Mouse (Mus musculus): Measurements from ENCODE around the gene Srgn. TPM values are rescaled to one million over a fixed set of nuclear protein-coding genes. Genes with fewer than 3 reads are reported as not detected.

Gene Srgn
- polyA plus RNA-seq, 1 experiment from 2014 or later, result 8.7 TPM

DNA sequence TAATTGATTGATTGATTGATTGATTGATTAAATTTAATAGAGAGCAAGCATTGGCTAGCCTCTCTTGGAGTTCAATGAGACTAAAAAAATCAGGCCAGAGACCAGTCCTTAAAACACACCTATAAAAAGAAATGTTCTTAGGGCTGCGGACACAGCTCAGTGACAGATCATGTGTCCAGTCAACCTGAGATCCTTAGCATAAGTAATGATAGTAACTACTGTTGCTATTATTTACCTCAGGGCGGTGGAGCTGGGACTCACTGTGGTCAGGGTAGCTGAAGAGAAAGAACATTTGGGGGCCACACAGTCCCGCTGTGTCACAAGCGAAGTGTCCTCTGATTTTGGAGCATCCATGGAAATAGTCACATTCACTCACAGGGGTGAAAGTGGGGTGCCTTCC, 14.4 kb downstream of the Srgn start:
- Histone ChIP-seq H3K9ac (replicated peaks) (no peak overlapping the region), H3K36me3 (no peaks in the 10 kb centered on the region), H3K4me2 (replicated peaks) (no peak overlapping the region), H3K4me1 (replicated peaks) (no peaks in the 10 kb centered on the region; the same call in 1 of the 2 replicates), H3K27me3 (peaks cover 12% of the 10 kb centered on the region), H3K4me3 (replicated peaks) (no peak overlapping the region), H3K27ac (no peak overlapping the region), H3K9me3 (no peaks in the 10 kb centered on the region)
- 97% methylated on average over 4 of the region's 4 CpGs for WGBS
- no peak for ATAC-seq

DNA sequence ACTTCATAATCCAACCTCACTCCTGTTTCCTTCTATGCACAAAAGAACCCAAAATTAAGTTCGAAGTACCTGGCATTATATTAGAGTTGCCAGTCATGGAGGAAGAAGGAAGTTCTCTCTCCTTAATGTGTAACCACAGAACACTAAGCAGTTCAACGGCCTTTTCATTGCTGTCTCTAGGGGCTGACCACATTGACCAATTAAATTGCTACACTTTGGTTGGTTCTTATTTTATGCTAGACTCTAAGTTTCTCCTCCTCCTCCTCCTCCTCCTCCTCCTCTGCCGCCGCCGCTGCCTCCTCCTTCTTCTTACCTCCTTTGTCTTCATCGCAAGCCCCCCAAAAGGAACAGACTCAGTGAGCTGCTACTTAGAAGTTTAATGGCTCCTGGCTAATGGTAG, 15.7 kb downstream of the Srgn start:
- WGBS, result 84% methylated on average over 6 of the region's 6 CpGs
- Histone ChIP-seq H3K4me3 (replicated peaks) (no peak overlapping the region), H3K27me3 (peaks cover 17% of the 10 kb centered on the region), H3K9ac (replicated peaks) (no peak overlapping the region), H3K4me2 (replicated peaks) (no peak overlapping the region), H3K27ac (no peak overlapping the region), H3K4me1 (replicated peaks) (no peaks in the 10 kb centered on the region; the same call in 1 of the 2 replicates), H3K36me3 (no peaks in the 10 kb centered on the region), H3K9me3 (no peaks in the 10 kb centered on the region)
- ATAC-seq, result no peak

DNA sequence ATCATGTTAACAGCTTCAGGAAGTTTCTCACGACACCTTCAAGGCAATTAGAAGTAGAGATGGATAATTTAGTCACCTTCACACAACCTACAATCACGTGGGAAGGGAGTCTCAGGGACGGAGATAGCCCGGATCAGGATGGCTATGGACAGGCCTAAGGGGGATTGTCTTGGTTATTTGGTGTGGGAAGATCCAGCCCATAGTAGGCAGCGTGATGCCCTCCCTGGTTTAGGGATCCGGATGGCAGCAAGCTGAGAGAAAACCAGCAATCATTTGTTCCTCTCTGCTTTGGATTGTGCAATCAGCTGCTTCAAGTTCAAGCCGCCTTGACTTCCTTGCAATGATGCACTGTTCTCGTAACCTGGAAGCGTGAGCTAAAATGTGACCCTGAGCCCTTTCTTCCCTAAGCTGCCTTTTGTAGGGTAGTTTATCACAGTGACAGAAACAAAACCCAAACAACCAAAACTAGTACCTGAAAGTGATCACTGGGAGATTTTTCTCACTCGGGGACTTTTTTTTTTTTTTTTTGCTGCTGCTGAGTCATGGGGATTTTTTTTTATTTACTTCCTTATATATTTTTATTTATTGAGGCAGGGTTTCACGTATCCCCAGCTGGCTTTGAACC, 18.1 kb downstream of the Srgn start:
- Histone ChIP-seq H3K4me1 (replicated peaks) (no peaks in the 10 kb centered on the region; the same call in 1 of the 2 replicates), H3K27me3 (peaks cover 17% of the 10 kb centered on the region), H3K4me2 (replicated peaks) (no peak overlapping the region), H3K9ac (replicated peaks) (no peak overlapping the region), H3K36me3 (no peaks in the 10 kb centered on the region), H3K4me3 (replicated peaks) (no peak overlapping the region), H3K27ac (no peak overlapping the region), H3K9me3 (no peaks in the 10 kb centered on the region)
- WGBS, result 72% methylated on average over 11 of the region's 11 CpGs
- no peak for ATAC-seq

DNA sequence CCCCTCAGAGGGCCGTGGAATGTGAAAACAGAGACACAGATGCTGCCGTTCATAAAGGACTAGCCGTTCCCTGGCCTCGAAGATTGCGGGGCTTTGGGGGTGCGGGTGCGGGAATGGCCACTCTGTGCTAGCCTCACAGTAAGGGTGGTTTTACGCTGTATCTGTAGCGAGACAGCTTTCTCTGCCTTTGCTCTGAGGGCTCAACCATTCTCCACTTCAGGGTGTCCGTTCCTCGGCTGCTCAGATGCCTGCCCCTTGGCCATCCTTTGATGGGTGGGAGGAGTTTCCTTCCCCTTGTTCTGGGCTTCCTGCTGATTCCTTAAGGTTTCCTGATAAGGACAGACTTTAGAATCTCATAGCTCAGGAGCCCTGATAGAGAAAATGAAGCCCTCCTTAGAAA, 18.8 kb downstream of the Srgn start:
- 11% methylated on average over 11 of the region's 11 CpGs for WGBS
- ATAC-seq, result no peak
- H3K9ac ChIP-seq (replicated peaks), result peak overlapping the region; percentile 51
- H3K27ac ChIP-seq, result no peak overlapping the region
- peaks cover 17% of the 10 kb centered on the region for H3K27me3 ChIP-seq
- peak overlapping the region; percentile 53 for H3K4me2 ChIP-seq (replicated peaks)
- no peaks in the 10 kb centered on the region for H3K36me3 ChIP-seq
- H3K4me1 ChIP-seq (replicated peaks), result no peaks in the 10 kb centered on the region; the same call in 1 of the 2 replicates
- no peaks in the 10 kb centered on the region for H3K9me3 ChIP-seq
- H3K4me3 ChIP-seq (replicated peaks), result peak overlapping the region; percentile 24

DNA sequence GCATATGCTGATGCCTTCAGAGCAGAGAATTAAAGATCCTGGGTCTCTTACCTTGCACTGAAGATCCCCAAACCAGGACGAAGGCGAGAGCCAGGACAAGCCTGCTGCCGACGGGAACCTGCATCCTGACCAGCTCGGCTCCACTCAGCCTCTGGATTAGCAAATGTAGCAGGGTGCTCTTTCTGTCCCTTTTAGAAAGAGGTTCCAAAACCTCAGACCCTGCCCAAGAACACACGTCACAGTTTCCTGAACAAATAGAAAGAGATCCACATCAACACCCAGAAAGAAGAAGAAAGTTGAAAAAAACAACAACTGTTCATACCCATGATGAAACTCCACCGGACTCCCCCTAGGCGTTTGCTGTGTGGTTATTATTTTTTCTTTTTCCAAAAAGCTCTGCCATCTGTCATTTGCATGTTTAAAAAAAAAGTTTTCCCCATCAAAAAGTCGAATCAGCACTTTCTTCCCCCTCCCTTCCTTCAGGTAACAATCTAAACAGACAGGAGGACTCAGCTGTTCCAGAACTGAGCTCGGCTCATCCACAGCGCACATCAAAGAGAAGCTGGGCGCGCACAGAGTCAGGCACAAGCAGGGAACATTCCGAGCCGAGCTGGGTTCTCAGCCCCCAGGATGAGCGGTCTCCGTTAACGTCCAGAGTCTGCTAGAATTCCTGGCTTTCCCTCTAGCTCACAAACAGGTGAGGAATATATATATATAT, 19.5 kb downstream of the Srgn start:
- Histone ChIP-seq H3K27ac (no peak overlapping the region), H3K4me3 (replicated peaks) (peak overlapping the region; percentile 24), H3K36me3 (no peaks in the 10 kb centered on the region), H3K9me3 (no peaks in the 10 kb centered on the region), H3K4me1 (replicated peaks) (no peaks in the 10 kb centered on the region; the same call in 1 of the 2 replicates), H3K4me2 (replicated peaks) (peak overlapping the region; percentile 53), H3K27me3 (peaks cover 17% of the 10 kb centered on the region), H3K9ac (replicated peaks) (0 out of 2 replicates have a peak overlapping the region, but pooled peaks have one; percentile 51)
- WGBS, result 17% methylated on average over 18 of the region's 18 CpGs
- no peak for ATAC-seq

DNA sequence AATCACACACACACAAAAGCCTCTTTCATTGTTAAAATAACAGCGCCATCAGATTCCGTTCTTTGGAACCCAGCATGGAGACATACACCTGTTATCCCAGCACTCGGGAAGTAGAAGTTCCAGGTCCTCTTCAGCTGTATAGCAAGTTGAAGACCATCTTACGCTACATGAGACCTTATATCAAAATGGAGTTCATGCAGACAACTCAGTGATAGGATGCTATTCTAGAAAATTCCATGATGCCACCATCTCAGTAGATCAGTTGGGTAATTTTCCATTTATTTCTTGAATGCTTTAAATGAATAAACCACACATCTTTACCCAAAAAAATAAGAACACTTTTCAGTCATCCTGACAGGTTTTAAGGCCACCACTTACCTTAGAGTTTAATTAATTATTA, 20.2 kb downstream of the Srgn start:
- no peaks in the 10 kb centered on the region for H3K36me3 ChIP-seq
- H3K27ac ChIP-seq, result no peak overlapping the region
- H3K9ac ChIP-seq (replicated peaks), result no peak overlapping the region
- WGBS, result 93% methylated on average over 4 of the region's 4 CpGs
- no peak for ATAC-seq
- peaks cover 17% of the 10 kb centered on the region for H3K27me3 ChIP-seq
- no peaks in the 10 kb centered on the region; the same call in 1 of the 2 replicates for H3K4me1 ChIP-seq (replicated peaks)
- H3K4me3 ChIP-seq (replicated peaks), result no peak overlapping the region
- no peaks in the 10 kb centered on the region for H3K9me3 ChIP-seq
- H3K4me2 ChIP-seq (replicated peaks), result no peak overlapping the region

DNA sequence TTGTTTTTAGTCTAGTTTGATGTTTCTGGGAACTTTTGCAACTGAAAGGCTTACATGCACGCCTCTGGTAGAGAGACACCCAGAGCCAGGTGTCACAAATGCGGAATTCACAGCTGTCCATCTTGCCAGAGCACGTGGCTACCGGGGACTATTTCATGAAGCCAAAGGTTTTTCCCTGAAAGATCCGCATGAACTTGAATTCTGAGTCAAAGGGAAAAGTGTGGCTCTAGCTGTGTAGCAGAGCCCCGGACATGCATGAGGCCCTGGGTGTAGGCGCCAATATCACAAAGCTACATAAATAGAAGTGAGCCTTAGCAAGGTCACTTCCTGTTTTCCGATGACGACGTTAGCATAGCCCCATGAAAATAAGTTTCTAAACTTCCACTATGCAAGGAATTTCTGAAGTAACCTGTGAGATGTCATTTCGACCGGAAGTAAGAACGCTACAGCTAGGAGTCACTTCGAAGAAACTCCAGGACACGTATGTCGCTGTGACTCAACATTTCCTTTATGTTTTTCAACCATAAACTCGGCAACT, 21.2 kb downstream of the Srgn start:
- 92% methylated on average over 17 of the region's 17 CpGs for WGBS
- Histone ChIP-seq H3K4me3 (replicated peaks) (no peak overlapping the region), H3K27me3 (peaks cover 17% of the 10 kb centered on the region), H3K4me1 (replicated peaks) (no peaks in the 10 kb centered on the region; the same call in 1 of the 2 replicates), H3K36me3 (no peaks in the 10 kb centered on the region), H3K9me3 (no peaks in the 10 kb centered on the region), H3K27ac (no peak overlapping the region), H3K4me2 (replicated peaks) (no peak overlapping the region), H3K9ac (replicated peaks) (no peak overlapping the region)
- ATAC-seq, result no peak

DNA sequence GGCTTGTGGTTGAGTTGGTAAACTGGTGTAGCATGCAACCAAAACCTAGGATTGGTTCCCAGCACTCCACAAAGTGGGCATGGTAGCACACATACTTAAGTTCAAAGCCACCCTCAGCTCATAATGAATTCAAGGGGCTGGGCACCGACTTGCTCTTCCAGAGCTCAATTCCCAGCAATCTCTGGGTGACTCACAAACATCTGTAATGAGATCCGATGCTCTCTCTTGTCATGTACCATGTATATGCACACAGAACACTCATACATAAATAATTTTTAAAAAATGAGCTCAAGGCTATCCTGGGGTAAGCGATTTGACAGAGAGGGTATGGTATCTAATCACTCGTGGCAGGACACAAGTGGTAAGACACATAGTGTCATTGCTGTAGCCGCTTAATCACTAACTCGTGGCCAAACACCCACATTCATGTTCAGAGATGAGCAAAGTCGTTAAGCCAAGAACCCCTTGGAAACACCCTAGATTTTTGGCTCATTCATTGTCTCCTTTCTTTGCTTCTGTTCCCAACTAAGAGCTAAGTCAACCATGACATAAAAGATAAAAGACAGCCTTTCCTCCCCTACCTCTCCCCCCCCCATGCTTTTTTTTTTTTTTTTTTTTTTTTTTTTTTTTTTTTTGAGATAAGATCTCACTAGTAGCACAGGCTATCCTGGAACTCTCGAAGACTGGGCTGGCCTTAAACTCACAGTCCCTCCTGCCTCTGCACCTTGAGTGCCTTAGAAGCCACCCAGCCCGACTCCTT, 21.8 kb downstream of the Srgn start:
- Histone ChIP-seq H3K4me3 (replicated peaks) (no peak overlapping the region), H3K27ac (no peak overlapping the region), H3K4me2 (replicated peaks) (no peak overlapping the region), H3K27me3 (peaks cover 17% of the 10 kb centered on the region), H3K4me1 (replicated peaks) (no peaks in the 10 kb centered on the region; the same call in 1 of the 2 replicates), H3K9ac (replicated peaks) (no peak overlapping the region), H3K9me3 (no peaks in the 10 kb centered on the region), H3K36me3 (no peaks in the 10 kb centered on the region)
- no peak for ATAC-seq
- WGBS, result 76% methylated on average over 9 of the region's 9 CpGs

DNA sequence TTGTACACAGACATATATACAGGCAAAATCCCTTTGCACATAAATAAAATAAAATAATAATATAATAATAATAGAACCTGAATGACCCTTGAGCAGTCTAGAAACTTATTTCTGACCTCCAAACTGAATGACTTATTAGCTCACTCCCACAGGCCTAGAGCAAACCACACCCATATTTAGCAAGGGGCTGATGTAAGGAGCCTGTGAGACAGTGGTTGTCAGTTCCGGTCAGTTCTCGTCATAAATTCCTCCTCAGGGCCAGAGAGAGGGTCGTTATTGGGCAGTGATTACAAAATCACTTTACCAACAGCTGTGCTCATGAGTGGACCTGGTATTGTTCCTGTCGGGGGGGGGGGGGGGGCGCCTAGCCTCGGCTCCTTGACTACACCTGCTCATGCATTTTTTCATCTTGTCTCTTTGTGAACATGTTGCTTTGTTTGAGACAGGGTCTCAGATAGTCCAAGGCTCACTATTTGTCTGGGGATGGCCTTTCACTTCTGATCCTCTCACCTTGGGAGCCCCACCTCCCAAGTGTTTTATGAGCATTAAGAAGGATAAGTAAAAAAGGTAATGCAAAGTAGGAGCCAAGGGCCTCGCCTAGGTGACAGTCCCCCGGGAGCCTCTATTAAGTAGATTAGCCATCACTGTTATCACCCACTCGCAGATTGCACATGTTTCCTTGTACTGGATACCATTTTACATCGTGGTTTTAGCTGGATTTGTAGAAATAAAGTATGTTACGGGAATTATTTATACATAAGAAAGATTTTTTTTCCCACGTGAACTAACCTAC, 23.2 kb downstream of the Srgn start:
- no peak overlapping the region for H3K9ac ChIP-seq (replicated peaks)
- no peak for ATAC-seq
- H3K36me3 ChIP-seq, result no peaks in the 10 kb centered on the region
- no peaks in the 10 kb centered on the region; the same call in 1 of the 2 replicates for H3K4me1 ChIP-seq (replicated peaks)
- H3K27me3 ChIP-seq, result peaks cover 18% of the 10 kb centered on the region
- WGBS, result 74% methylated on average over 12 of the region's 12 CpGs
- H3K9me3 ChIP-seq, result no peaks in the 10 kb centered on the region
- no peak overlapping the region for H3K27ac ChIP-seq
- no peak overlapping the region for H3K4me2 ChIP-seq (replicated peaks)
- H3K4me3 ChIP-seq (replicated peaks), result no peak overlapping the region

DNA sequence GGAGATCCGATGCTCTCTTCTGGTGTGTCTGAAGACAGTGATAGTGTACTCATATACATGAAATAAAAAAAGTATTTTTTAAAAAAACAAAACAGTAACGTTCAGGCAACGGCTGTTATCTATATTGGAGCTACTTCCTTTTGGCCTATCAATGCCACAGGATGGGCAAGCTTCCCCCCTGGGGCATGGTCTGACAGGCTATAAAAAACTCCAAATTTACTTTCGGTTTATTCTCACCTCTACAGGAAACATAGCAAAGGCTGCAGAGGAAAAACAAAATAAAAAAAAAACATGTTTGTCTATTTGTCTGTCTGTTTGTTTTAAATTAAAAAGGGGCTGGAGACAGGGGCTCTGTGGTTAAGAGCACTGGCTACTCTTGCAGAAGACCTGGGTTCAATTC, 23.9 kb downstream of the Srgn start:
- H3K9me3 ChIP-seq, result no peaks in the 10 kb centered on the region
- WGBS, result 86% methylated on average over 4 of the region's 4 CpGs
- H3K4me2 ChIP-seq (replicated peaks), result no peak overlapping the region
- ATAC-seq, result no peak
- no peak overlapping the region for H3K9ac ChIP-seq (replicated peaks)
- no peak overlapping the region for H3K4me3 ChIP-seq (replicated peaks)
- H3K27ac ChIP-seq, result no peak overlapping the region
- H3K36me3 ChIP-seq, result no peaks in the 10 kb centered on the region
- H3K4me1 ChIP-seq (replicated peaks), result no peaks in the 10 kb centered on the region; the same call in 1 of the 2 replicates
- peaks cover 11% of the 10 kb centered on the region for H3K27me3 ChIP-seq

DNA sequence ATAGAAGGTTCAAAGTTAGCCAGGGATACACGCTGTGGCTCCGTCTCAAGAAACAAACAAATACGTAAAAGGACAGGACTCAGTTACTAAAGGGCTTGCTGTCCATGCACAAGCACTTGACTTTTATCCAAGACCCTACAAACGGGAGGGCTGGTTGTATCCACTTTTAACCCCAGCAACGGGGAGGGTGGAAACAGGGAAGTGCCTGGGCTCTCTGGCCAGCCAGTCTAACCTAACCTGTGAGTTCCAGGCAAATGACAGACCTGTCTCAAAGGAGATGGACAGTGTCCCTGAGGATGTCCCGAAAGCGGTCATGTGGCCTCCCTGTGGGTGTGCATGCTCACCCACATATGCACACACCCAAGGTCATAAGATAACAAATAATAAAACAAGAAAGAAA, 25.3 kb downstream of the Srgn start:
- Histone ChIP-seq H3K4me1 (replicated peaks) (no peaks in the 10 kb centered on the region), H3K4me2 (replicated peaks) (no peak overlapping the region), H3K27me3 (peaks cover 3% of the 10 kb centered on the region; the same call in 1 of the 2 replicates), H3K36me3 (no peaks in the 10 kb centered on the region), H3K27ac (no peak overlapping the region), H3K4me3 (replicated peaks) (no peak overlapping the region), H3K9me3 (no peaks in the 10 kb centered on the region), H3K9ac (replicated peaks) (no peak overlapping the region)
- no peak for ATAC-seq
- 80% methylated on average over 7 of the region's 7 CpGs for WGBS
